In the genomic region with DNA sequence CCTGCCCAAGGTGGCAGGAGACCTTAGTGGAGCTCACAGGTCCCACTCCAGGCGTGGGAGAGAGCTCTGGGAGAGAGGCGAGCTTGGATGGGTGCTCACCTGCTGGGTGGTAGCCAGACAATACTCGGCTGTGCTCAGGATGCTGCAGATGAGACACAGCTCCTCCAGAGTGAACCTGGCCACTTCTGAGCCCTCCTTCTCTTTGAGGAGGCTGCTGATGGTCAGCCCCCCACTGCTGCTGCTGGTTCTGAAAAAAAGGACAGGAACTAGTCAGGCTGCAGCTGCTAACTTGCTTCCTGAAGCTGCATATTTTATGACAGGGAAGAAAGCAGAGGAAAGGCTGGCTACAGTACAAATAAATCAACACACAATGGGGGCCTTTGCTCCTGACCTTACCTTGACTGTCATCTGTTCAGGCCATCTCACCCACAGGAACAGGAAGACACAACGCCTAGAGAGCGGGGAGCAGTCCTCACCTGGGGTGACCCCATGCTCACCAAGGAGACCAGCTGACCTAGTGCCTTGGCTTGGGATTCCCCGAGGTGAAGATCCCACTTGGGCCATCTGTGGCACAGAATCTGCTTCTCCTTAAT, we compare ENCODE assay signal across 12 mouse cellular contexts. TPM values are rescaled to one million over a fixed set of nuclear protein-coding genes. Genes with fewer than 3 reads are reported as not detected.
DNase-seq lines count a peak whose midpoint lies in the region; ATAC-seq and TF ChIP-seq lines count a peak whose summit lies in the region.
"Had no signal": no experiment of that assay in that cellular context is flagged by ENCODE, and none has a peak within 500 bp of the region (broad histone marks: within the 10 kb centered on the region; RNA-seq: fewer than 3 reads in every experiment).

No protein-coding gene starts in this region.

- H3K9me3 ChIP-seq in stomach, embryonic 16.5 days (replicated peaks; ENCODE audit: control insufficient read depth, low read length) = no peaks in the 10 kb centered on the region
- H3K9me3 ChIP-seq in stomach, postnatal 0 days (ENCODE audit: control insufficient read depth, low read length) = no peaks in the 10 kb centered on the region
- H3K9me3 ChIP-seq in kidney, embryonic 15.5 days (replicated peaks) = no peaks in the 10 kb centered on the region
- H3K9me3 ChIP-seq: embryonic facial prominence, embryonic 12.5 days; forebrain, embryonic 15.5 days had no signal

- TF ChIP-seq EP300 in stomach, postnatal 0 days (optimal IDR thresholded peaks at IDR 0.05) = no peak

- H3K4me2 ChIP-seq in stomach, embryonic 16.5 days (ENCODE audit: low read depth, low read length) = no peak overlapping the region
- no peak overlapping the region for H3K4me2 ChIP-seq in stomach, postnatal 0 days (replicated peaks; ENCODE audit: low read depth)
- no peak overlapping the region for H3K4me2 ChIP-seq in kidney, embryonic 15.5 days
- H3K4me2 ChIP-seq: embryonic facial prominence, embryonic 12.5 days; forebrain, embryonic 15.5 days had no signal

- no peak overlapping the region for H3K4me3 ChIP-seq in gastrocnemius, adult 2 months
- H3K4me3 ChIP-seq in stomach, embryonic 16.5 days (replicated peaks; ENCODE audit: low read length) = no peak overlapping the region
- H3K4me3 ChIP-seq in stomach, postnatal 0 days (ENCODE audit: low read depth, low read length) = no peak overlapping the region
- no peak overlapping the region for H3K4me3 ChIP-seq in kidney, embryonic 15.5 days (replicated peaks)
- H3K4me3 ChIP-seq: embryonic facial prominence, embryonic 12.5 days; forebrain, embryonic 15.5 days had no signal

- H3K36me3 ChIP-seq in stomach, embryonic 16.5 days (ENCODE audit: control insufficient read depth, insufficient read depth, low read length) = peaks cover 3% of the 10 kb centered on the region; the same call in 1 of the 2 replicates
- H3K36me3 ChIP-seq in stomach, postnatal 0 days (ENCODE audit: control insufficient read depth, insufficient read depth, low read length) = no peaks in the 10 kb centered on the region; the same call in 1 of the 2 replicates
- peaks cover 40% of the 10 kb centered on the region for H3K36me3 ChIP-seq in kidney, embryonic 15.5 days

- H3K27ac ChIP-seq in gastrocnemius, adult 2 months = peak overlapping the region; percentile 83
- H3K27ac ChIP-seq in stomach, embryonic 16.5 days (ENCODE audit: low read length) = peak overlapping the region; percentile 50
- H3K27ac ChIP-seq in stomach, postnatal 0 days (replicated peaks) = no peak overlapping the region; the same call in 1 of the 2 replicates
- H3K27ac ChIP-seq in kidney, embryonic 15.5 days = peak overlapping the region; percentile 4; the same call in 1 of the 2 replicates
- H3K27ac ChIP-seq: embryonic facial prominence, embryonic 12.5 days; forebrain, embryonic 15.5 days had no signal

- no peak overlapping the region for H3K9ac ChIP-seq in stomach, embryonic 16.5 days (ENCODE audit: low read length)
- H3K9ac ChIP-seq in stomach, postnatal 0 days (ENCODE audit: low read length) = no peak overlapping the region
- no peak overlapping the region for H3K9ac ChIP-seq in kidney, embryonic 15.5 days
- H3K9ac ChIP-seq: embryonic facial prominence, embryonic 12.5 days; forebrain, embryonic 15.5 days had no signal

- 79% methylated on average over 6 of the region's 6 CpGs for WGBS in stomach, embryonic 16.5 days
- WGBS in stomach, postnatal 0 days = 85% methylated on average over 6 of the region's 6 CpGs
- 69% methylated on average over 6 of the region's 6 CpGs for WGBS in kidney, embryonic 15.5 days

- no peak for DNase-seq in gastrocnemius, adult 2 months
- no peak for DNase-seq in gastrocnemius, adult 8-10 months (ENCODE audit: low spot score in 2 of 2)
- no peak for DNase-seq in stomach, postnatal 0 days (ENCODE audit: low spot score)
- no peak for DNase-seq in right cerebral cortex, postnatal 25 days
- no peak for DNase-seq in embryo, embryonic 10.5 days (ENCODE audit: low spot score)
- no peak for DNase-seq in frontal cortex, postnatal 10 days (ENCODE audit: low spot score in 2 of 2)
- DNase-seq: cerebellum, adult 8-10 months had no signal

- H3K4me1 ChIP-seq in stomach, embryonic 16.5 days (ENCODE audit: control insufficient read depth, insufficient read depth, low read length) = no peaks in the 10 kb centered on the region
- no peaks in the 10 kb centered on the region for H3K4me1 ChIP-seq in stomach, postnatal 0 days (replicated peaks; ENCODE audit: control insufficient read depth, insufficient read depth)
- H3K4me1 ChIP-seq in kidney, embryonic 15.5 days = no peaks in the 10 kb centered on the region
- H3K4me1 ChIP-seq: forebrain, embryonic 15.5 days had no signal

- intact Hi-C loops in gastrocnemius, adult 2 months (cut with DNase I) = loop anchor here (5.0 kb wide), 1 partner anchor 39 kb away; no protein-coding TSS in a partner anchor

- H3K27me3 ChIP-seq in stomach, embryonic 16.5 days (ENCODE audit: control insufficient read depth, insufficient read depth, low read length) = no peaks in the 10 kb centered on the region
- H3K27me3 ChIP-seq in stomach, postnatal 0 days (ENCODE audit: control insufficient read depth, insufficient read depth, low read length) = no peaks in the 10 kb centered on the region
- H3K27me3 ChIP-seq in kidney, embryonic 15.5 days = no peaks in the 10 kb centered on the region
- H3K27me3 ChIP-seq: embryonic facial prominence, embryonic 12.5 days; forebrain, embryonic 15.5 days had no signal

- ATAC-seq in stomach, embryonic 16.5 days (ENCODE audit: insufficient read depth, low FRiP score) = no peak
- no peak; the same call in 1 of the 2 replicates for ATAC-seq in stomach, postnatal 0 days (ENCODE audit: low FRiP score, low TSS enrichment)
- ATAC-seq in kidney, embryonic 15.5 days (replicated peaks; ENCODE audit: low FRiP score) = no peak; the same call in 1 of the 2 replicates
- ATAC-seq: forebrain, embryonic 15.5 days; inflammation-experienced regulatory T-cells, adult 6 months had no signal

- no peak for TF ChIP-seq CTCF in gastrocnemius, adult 2 months (IDR thresholded peaks at IDR 0.05)
- no peak for TF ChIP-seq CTCF in stomach, postnatal 0 days (IDR thresholded peaks at IDR 0.05; ENCODE audit: low read depth)

RNA-seq across cellular contexts. Expression of a gene that starts 53.6 kb away (rescaled TPM):
- 10 to 100 TPM; 13.2 to 21.8 TPM for total RNA-seq in gastrocnemius, adult 2 months (2021)
- 10 to 100 TPM in 1 of 4 experiments, 1 to 10 TPM in 3; 7.4 to 13.4 (median 9.2) TPM for total RNA-seq in gastrocnemius, adult 8-10 months (2022)
- polyA plus RNA-seq in stomach, embryonic 16.5 days (2015; fragmentation: Nextera tagmentation; extraction: Ambion mirVana) = 47.8 and 55.3 TPM in 2 replicates
- 46.0 and 48.7 TPM in 2 replicates for polyA plus RNA-seq in stomach, postnatal 0 days (2015; fragmentation: Nextera tagmentation; extraction: Ambion mirVana)
- 27.7 and 30.6 TPM in 2 replicates for polyA plus RNA-seq in kidney, embryonic 15.5 days (2015; fragmentation: Nextera tagmentation; extraction: Ambion mirVana)
